Mouse (Mus musculus) thymus, postnatal 14 days (tissue): ENCODE data around the gene Kmt5c.
A peak's percentile ranks its signal among the peaks of the same experiment; 100 is the strongest.

ENCODE experiments used
- DNase-seq: peaks from one replicate; pipeline ENCODE4 v3.0.0; 2021

Kmt5c gene

GRCm38 (mm10) chr7:4739544-4740275, at the start of gene Kmt5c:
TSS of gene Kmt5c (plus strand) at chr7:4740115.
- peak; percentile 95 for DNase-seq

- DNase-seq, result peak; percentile 48
Measured at GRCm38 (mm10) chr7:4690387-4690786, 49.5 kb upstream of the Kmt5c start, which contains the start of gene Brsk1. TSS of gene Brsk1 (plus strand) at chr7:4690604.

GRCm38 (mm10) chr7:4690951-4691653, 48.8 kb upstream of the Kmt5c start:
- no peak for DNase-seq

- no peak for DNase-seq
Measured at GRCm38 (mm10) chr7:4693004-4693403, 46.9 kb upstream of the Kmt5c start.

- DNase-seq, result no peak
Measured at GRCm38 (mm10) chr7:4702334-4702733, 37.6 kb upstream of the Kmt5c start.

- DNase-seq, result no peak
Measured at GRCm38 (mm10) chr7:4703195-4703594, 36.7 kb upstream of the Kmt5c start.

GRCm38 (mm10) chr7:4705098-4705497, 34.8 kb upstream of the Kmt5c start:
- DNase-seq, result no peak

GRCm38 (mm10) chr7:4712594-4712993, 27.3 kb upstream of the Kmt5c start:
- no peak for DNase-seq

- DNase-seq, result no peak
Measured at GRCm38 (mm10) chr7:4716955-4717354, 23.0 kb upstream of the Kmt5c start.

- DNase-seq, result no peak
Measured at GRCm38 (mm10) chr7:4719276-4719675, 20.6 kb upstream of the Kmt5c start.

- peak; percentile 43 for DNase-seq
Measured at GRCm38 (mm10) chr7:4723508-4723907, 16.4 kb upstream of the Kmt5c start.

- no peak for DNase-seq
Measured at GRCm38 (mm10) chr7:4724359-4724758, 15.6 kb upstream of the Kmt5c start.

- no peak for DNase-seq
Measured at GRCm38 (mm10) chr7:4725169-4725568, 14.7 kb upstream of the Kmt5c start, which contains the start of gene Tmem150b. TSS of gene Tmem150b (minus strand) at chr7:4725249.

- no peak for DNase-seq
Measured at GRCm38 (mm10) chr7:4731090-4731489, 8.8 kb upstream of the Kmt5c start.

- no peak for DNase-seq
Measured at GRCm38 (mm10) chr7:4732968-4733392, 6.9 kb upstream of the Kmt5c start.

- DNase-seq, result no peak
Measured at GRCm38 (mm10) chr7:4739041-4739543, 823 bp upstream of the Kmt5c start.

- DNase-seq, result no peak
Measured at GRCm38 (mm10) chr7:4740309-4740727, 403 bp downstream of the Kmt5c start.

- peak; percentile 25 for DNase-seq
Measured at GRCm38 (mm10) chr7:4741151-4741550, 1.2 kb downstream of the Kmt5c start.

- DNase-seq, result no peak
Measured at GRCm38 (mm10) chr7:4741672-4742481, 2.0 kb downstream of the Kmt5c start.

- DNase-seq, result no peak
Measured at GRCm38 (mm10) chr7:4742482-4742819, 2.5 kb downstream of the Kmt5c start.

GRCm38 (mm10) chr7:4743354-4743753, 3.4 kb downstream of the Kmt5c start:
- no peak for DNase-seq

- DNase-seq, result no peak
Measured at GRCm38 (mm10) chr7:4744886-4745285, 5.0 kb downstream of the Kmt5c start.

- no peak for DNase-seq
Measured at GRCm38 (mm10) chr7:4746326-4746980, 6.5 kb downstream of the Kmt5c start.
